Mouse (Mus musculus): ENCODE measurements around the gene Lhx5.

GRCm38 (mm10) chr5:120413436-120413835 is 18.1 kb upstream of the Lhx5 start:
- no peak for TF ChIP-seq CTCF (IDR thresholded peaks at IDR 0.05; ENCODE audit: control insufficient read depth, insufficient read depth, low read length)
- TF ChIP-seq POLR2A (IDR thresholded peaks at IDR 0.05; ENCODE audit: borderline replicate concordance, control insufficient read depth, low read depth, low read length), result no peak
